Mouse (Mus musculus) liver, embryonic 14.5 days (tissue): ENCODE data around the gene Sh3d21. TPM values are rescaled to one million over a fixed set of nuclear protein-coding genes. Genes with fewer than 3 reads are reported as not detected.

Experiments used
- ATAC-seq: fragments of 200-750 bp; cut with Nextera tagmentation; 2 replicates; pipeline ENCODE4 v1.8.0; 2017; ENCODE audit warnings: moderate number of reproducible peaks, mild to moderate bottlenecking, moderate library complexity; ENCODE audit not compliant: insufficient read depth
- DNase-seq, 3 experiments: peaks; one replicate each; pipeline ENCODE4 v3.0.0-alpha.2; 2012 to 2013; ENCODE audit warnings: low read depth in 3 of 3, low spot score in 3 of 3
- H3K27ac ChIP-seq: fragments of 300-500 bp; sonication (generic); 2 replicates; pipeline ENCODE4 v1.5.1; 2014; ENCODE audit warnings: moderate library complexity, mild to moderate bottlenecking, control low read depth, inconsistent platforms
- H3K27me3 ChIP-seq: fragments of 300-500 bp; sonication (generic); 2 replicates; pipeline ENCODE4 v1.6.1; 2014; ENCODE audit warnings: mild to moderate bottlenecking, low read length, moderate library complexity; ENCODE audit not compliant: control insufficient read depth, insufficient read depth
- H3K36me3 ChIP-seq: fragments of 300-500 bp; sonication (generic); replicated peaks from 2 replicates; pipeline ENCODE4 v1.6.1; 2014; ENCODE audit warnings: low read depth; ENCODE audit not compliant: control insufficient read depth, insufficient read depth
- H3K4me1 ChIP-seq, 2 experiments: fragments of 200-500 bp in 1 of 2; fragments of 300-500 bp in 1 of 2; sonication (generic) in 1 of 2; replicated peaks; 2 replicates each; pipeline ENCODE4 v1.6.1; 2012 to 2014; ENCODE audit warnings: antibody characterized with exemption in 1 of 2, inconsistent platforms in 1 of 2, low read length in 1 of 2; ENCODE audit not compliant: control insufficient read depth in 2 of 2, insufficient read depth in 2 of 2
- H3K4me2 ChIP-seq: fragments of 300-500 bp; sonication (generic); 2 replicates; pipeline ENCODE4 v1.6.1; 2014; ENCODE audit warnings: low read depth, mild to moderate bottlenecking, control low read depth, moderate library complexity
- H3K4me3 ChIP-seq, 2 experiments: fragments of 200-500 bp in 1 of 2; fragments of 300-500 bp in 1 of 2; sonication (generic) in 1 of 2; 2 replicates each; pipeline ENCODE4 v1.5.1; 2012 to 2014; ENCODE audit warnings: low read depth in 2 of 2, low read length in 2 of 2, mild to moderate bottlenecking in 2 of 2, control low read depth in 1 of 2, inconsistent platforms in 1 of 2, moderate library complexity in 1 of 2; ENCODE audit not compliant: insufficient read depth in 1 of 2
- H3K9ac ChIP-seq: fragments of 300-500 bp; sonication (generic); replicated peaks from 2 replicates; pipeline ENCODE4 v1.6.1; 2014; ENCODE audit warnings: mild to moderate bottlenecking, control low read depth, moderate library complexity
- H3K9me3 ChIP-seq: fragments of 300-500 bp; sonication (generic); 2 replicates; pipeline ENCODE4 v1.6.1; 2016; ENCODE audit warnings: low read length, mixed read lengths; ENCODE audit not compliant: control insufficient read depth
- CTCF ChIP-seq: IDR thresholded peaks from 2 replicates; pipeline ENCODE4 v1.5.1; 2016; ENCODE audit warnings: antibody characterized with exemption, low read depth, control low read depth
- EP300 ChIP-seq: IDR thresholded peaks from 2 replicates; pipeline ENCODE4 v1.6.1; 2016; ENCODE audit warnings: antibody characterized with exemption, low read depth
- WGBS: fragments of 180-500 bp; shearing (Covaris S2); extraction: QIAGEN DNeasy Blood & Tissue Kit; methylation state at CpG from one replicate; pipeline ENCODE4 v1.1.7; 2014; ENCODE audit not compliant: insufficient replicate concordance; 5-methylcytosine and 5-hydroxymethylcytosine counted together
- polyA plus RNA-seq, 2 experiments: library from polyadenylated mRNA; depleted of rRNA in 1 of 2; stranded (reverse) in 1 of 2; unstranded in 1 of 2; fragments of >200 nt; fragmentation: Nextera tagmentation in 1 of 2; extraction: Ambion mirVana in 1 of 2; gene quantifications; 2 replicates each; pipeline versions ENCODE4 v1.2.1 to v1.2.3; 2012 to 2014

Sh3d21 gene
- polyA plus RNA-seq, 2 experiments: 0.46 to 0.93 TPM

DNA sequence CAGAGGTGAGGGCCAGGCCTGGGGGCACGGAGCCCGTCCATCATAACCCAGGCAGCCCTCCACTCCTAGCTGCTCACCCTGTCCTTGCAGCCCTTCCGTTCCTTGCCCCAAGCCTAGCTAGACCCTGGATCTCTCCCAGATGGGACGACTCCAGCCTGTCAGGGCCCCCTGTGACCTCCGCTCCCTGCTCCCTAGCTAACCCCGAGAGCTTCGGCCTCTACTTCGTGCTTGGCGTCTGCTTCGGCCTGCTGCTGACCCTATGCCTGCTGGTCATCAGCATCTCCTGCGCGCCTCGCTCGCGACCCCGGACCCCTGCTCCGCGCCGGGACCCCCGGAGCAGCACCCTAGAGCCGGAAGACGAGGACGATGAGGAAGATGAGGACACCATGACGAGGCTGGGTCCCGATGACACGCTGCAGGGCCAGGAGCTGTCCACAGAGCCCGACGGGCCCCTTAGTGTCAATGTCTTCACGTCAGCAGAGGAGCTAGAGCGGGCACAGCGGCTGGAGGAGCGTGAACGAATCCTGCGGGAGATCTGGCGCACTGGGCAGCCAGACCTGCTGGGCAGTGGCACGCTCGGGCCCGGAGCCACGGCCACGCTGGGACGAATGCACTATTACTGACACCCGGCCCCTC lies 14.1 kb downstream of the Sh3d21 start:
- H3K27ac ChIP-seq: no peak overlapping the region
- ATAC-seq: no peak
- no peaks in the 10 kb centered on the region for H3K9me3 ChIP-seq
- peak overlapping the region; percentile 57 for H3K4me2 ChIP-seq
- DNase-seq: no peak
- no peak overlapping the region for H3K9ac ChIP-seq
- WGBS: 37% methylated on average over 42 of the region's 42 CpGs
- no peak for TF ChIP-seq CTCF
- no peak for TF ChIP-seq EP300
- peak overlapping the region; percentile 41 to 44 for H3K4me3 ChIP-seq
- H3K36me3 ChIP-seq: no peaks in the 10 kb centered on the region
- H3K27me3 ChIP-seq: peaks cover 31% of the 10 kb centered on the region
- peaks cover 0 to 12% of the 10 kb centered on the region in 2 experiments; a peak in 2 of 4 replicates for H3K4me1 ChIP-seq

DNA sequence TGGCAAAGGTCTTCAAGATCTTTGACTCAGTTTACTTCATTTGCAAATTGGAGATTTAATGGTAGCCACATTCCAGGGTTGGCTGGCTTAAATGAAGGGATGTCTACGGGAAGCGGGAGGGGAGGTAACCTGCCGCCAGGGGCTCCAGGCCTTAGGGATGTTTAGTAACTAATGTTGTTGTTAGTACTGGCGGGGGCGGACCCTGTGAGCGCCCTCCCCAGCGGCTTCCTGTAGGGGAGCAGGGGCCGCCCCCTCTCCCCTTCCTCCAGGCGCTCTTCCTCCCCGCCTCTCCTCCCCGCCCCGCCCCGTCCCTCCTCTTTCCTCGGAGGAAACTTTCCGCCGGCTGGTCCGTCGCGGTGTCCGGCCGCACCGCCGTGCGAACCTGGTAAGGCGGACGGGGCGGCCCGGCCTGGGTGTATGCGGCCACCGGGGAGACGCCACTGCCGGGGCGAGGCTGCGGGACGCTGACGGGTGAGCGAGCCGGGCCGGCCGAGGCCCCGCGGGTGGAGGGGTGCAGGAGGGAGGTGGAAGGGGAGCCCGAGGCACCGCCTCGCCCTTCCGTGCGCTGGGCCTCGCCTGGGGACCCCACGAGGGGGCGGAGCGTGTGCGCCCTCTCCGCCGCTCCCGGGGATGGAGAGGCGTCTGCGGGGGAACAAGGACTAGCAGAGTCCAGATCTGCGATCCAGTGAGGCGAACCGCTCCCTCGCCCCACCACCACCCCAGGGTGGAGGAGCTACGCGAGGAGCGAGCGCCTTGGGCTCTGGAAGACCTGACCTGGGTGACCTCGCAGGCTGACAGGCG lies 14.9 kb downstream of the Sh3d21 start:
- DNase-seq: no peak
- peak overlapping the region; percentile 41 to 44 for H3K4me3 ChIP-seq
- H3K9me3 ChIP-seq: no peaks in the 10 kb centered on the region
- H3K9ac ChIP-seq: no peak overlapping the region
- TF ChIP-seq CTCF (no peak), EP300 (no peak)
- peaks cover 0 to 12% of the 10 kb centered on the region in 2 experiments; a peak in 2 of 4 replicates for H3K4me1 ChIP-seq
- no peak overlapping the region for H3K27ac ChIP-seq
- ATAC-seq: peak; percentile 56
- H3K36me3 ChIP-seq: no peaks in the 10 kb centered on the region
- WGBS: 2% methylated on average over 64 of the region's 67 CpGs
- H3K27me3 ChIP-seq: peaks cover 31% of the 10 kb centered on the region
- H3K4me2 ChIP-seq: peak overlapping the region; percentile 57

DNA sequence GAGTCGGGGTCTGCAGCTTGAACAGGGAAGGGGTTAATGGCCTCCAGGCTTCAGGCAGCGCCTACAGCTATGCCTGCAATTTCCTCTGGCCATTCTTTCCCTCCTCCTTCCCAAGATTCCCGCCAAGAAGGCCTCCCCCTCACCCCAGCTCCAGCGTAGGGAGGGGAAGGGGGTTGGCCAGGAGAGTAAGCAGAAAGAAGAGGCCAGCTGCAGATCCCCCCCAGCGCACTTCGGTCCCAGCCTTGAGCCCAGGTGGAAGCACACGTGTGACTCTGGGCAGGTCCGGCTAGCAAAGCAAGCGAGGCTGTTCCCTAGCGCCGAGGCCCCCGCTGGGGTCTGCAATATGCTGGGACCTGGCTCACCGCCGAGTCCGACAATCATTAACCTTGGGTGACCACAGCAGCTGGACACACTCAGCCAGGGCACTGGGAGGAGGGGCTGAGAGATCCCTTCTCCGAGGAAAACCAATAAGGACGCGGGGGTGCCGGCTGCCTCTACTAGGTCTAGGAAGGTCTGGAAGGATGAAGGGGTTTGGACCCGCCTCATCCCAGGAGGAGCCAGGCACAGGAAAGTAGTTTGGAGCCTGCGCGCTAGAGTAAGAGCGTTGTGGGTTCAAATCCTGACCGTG lies 15.6 kb downstream of the Sh3d21 start, which contains the start of gene Eva1b:
TSS of gene Eva1b (plus strand) at position 212 of the 628 bp plus-strand sequence.
- H3K36me3 ChIP-seq: no peaks in the 10 kb centered on the region
- no peak for TF ChIP-seq CTCF
- TF ChIP-seq EP300: no peak
- H3K27ac ChIP-seq: no peak within 1 kb of the TSS
- DNase-seq (peak in 1 of 3 experiments; percentile 38), ATAC-seq (peak; percentile 62; the same call in 1 of the 2 replicates)
- H3K4me2 ChIP-seq: peak within 1 kb of the TSS; percentile 57
- H3K4me3 ChIP-seq: peak within 1 kb of the TSS; percentile 41 to 44
- peaks cover 0 to 12% of the 10 kb centered on the region in 2 experiments; a peak in 2 of 4 replicates for H3K4me1 ChIP-seq
- no peak within 1 kb of the TSS for H3K9ac ChIP-seq
- peaks cover 31% of the 10 kb centered on the region for H3K27me3 ChIP-seq
- no peaks in the 10 kb centered on the region for H3K9me3 ChIP-seq
- 20% methylated on average over 24 of the region's 24 CpGs for WGBS

DNA sequence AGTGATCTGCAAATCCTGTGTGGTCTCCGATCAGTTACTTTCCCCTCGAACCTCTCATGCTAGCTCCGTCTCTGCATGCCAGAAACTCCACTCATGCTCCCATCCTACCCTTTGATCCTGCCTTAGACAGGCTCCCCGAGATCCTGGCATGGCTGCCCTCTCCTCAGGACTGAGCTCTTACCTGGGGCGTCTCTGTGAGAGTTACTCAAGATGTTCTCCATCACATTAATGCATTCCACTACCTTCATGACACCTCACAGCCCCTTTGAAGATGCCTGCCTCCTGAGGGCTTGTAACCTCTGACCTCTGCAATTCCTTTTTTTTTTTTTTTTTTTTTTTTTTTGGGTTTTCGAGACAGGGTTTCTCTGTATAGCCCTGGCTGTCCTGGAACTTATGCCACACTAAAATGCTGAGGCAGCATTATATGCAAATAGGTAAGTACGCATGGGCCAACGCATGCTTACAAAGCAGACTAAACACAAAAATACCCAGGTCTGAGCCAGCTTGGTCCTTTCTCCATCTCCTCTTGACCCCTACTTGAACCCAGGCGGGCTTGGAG lies 16.2 kb downstream of the Sh3d21 start:
- 59% methylated on average over 9 of the region's 9 CpGs for WGBS
- Histone ChIP-seq H3K27me3 (peaks cover 31% of the 10 kb centered on the region), H3K4me1 (peaks cover 0 to 12% of the 10 kb centered on the region in 2 experiments; a peak in 2 of 4 replicates), H3K4me2 (peak overlapping the region; percentile 57), H3K4me3 (no peak overlapping the region), H3K27ac (no peak overlapping the region), H3K9me3 (no peaks in the 10 kb centered on the region), H3K36me3 (no peaks in the 10 kb centered on the region), H3K9ac (no peak overlapping the region)
- ATAC-seq (no peak), DNase-seq (no peak)
- no peak for TF ChIP-seq EP300
